20 mouse cellular contexts compared by ENCODE assay signal in genomic region chr3:137942098-137942622, GRCm38 (mm10). TPM values are rescaled to one million over a fixed set of nuclear protein-coding genes. Genes with fewer than 3 reads are reported as not detected.
DNase-seq lines count a peak whose midpoint lies in the region; ATAC-seq and TF ChIP-seq lines count a peak whose summit lies in the region.
"Had no signal": no experiment of that assay in that cellular context is flagged by ENCODE, and none has a peak within 500 bp of the region (broad histone marks: within the 10 kb centered on the region; RNA-seq: fewer than 3 reads in every experiment).

No protein-coding gene starts in this region.

- no peak overlapping the region for H3K9ac ChIP-seq in heart, embryonic 13.5 days
- no peak overlapping the region for H3K9ac ChIP-seq in intestine, postnatal 0 days (ENCODE audit: low read depth, low read length)
- H3K9ac ChIP-seq in intestine, embryonic 16.5 days (ENCODE audit: low read depth, low read length), result no peak overlapping the region
- H3K9ac ChIP-seq in CH12.LX (ENCODE audit: insufficient read depth, low read depth), result no peak overlapping the region
- H3K9ac ChIP-seq in liver, embryonic 15.5 days, result no peak overlapping the region
- no peak overlapping the region for H3K9ac ChIP-seq in midbrain, embryonic 14.5 days (replicated peaks; ENCODE audit: low read length)
- H3K9ac ChIP-seq: embryonic facial prominence, embryonic 13.5 days; forebrain, embryonic 12.5 days; hindbrain, embryonic 15.5 days had no signal

- no peak for TF ChIP-seq CTCF in intestine, postnatal 0 days (IDR thresholded peaks at IDR 0.05; ENCODE audit: low read depth)
- TF ChIP-seq CTCF in CH12.LX (conservative IDR thresholded peaks at IDR 0.05 in 1 of 2, IDR thresholded peaks at IDR 0.05 in 1 of 2; ENCODE audit: low read depth in 2 of 2, low read length in 2 of 2), result no peak

- no peak for ATAC-seq in heart, embryonic 13.5 days (ENCODE audit: extremely low read depth, insufficient number of reproducible peaks, low FRiP score, low TSS enrichment)
- ATAC-seq in intestine, postnatal 0 days, result no peak
- no peak for ATAC-seq in intestine, embryonic 16.5 days
- ATAC-seq in liver, embryonic 15.5 days (ENCODE audit: insufficient read depth), result no peak
- ATAC-seq in midbrain, embryonic 14.5 days (ENCODE audit: low FRiP score, low TSS enrichment), result no peak
- ATAC-seq: forebrain, embryonic 16.5 days had no signal

- H3K36me3 ChIP-seq in heart, embryonic 13.5 days, result peaks cover 25% of the 10 kb centered on the region; the same call in 1 of the 2 replicates
- peaks cover 17% of the 10 kb centered on the region for H3K36me3 ChIP-seq in intestine, postnatal 0 days (ENCODE audit: control insufficient read depth, insufficient read depth)
- no peaks in the 10 kb centered on the region for H3K36me3 ChIP-seq in intestine, embryonic 16.5 days (ENCODE audit: control insufficient read depth, insufficient read depth, low read length)
- H3K36me3 ChIP-seq in CH12.LX (replicated peaks in 1 of 2; ENCODE audit: control insufficient read depth in 1 of 2, insufficient read depth in 1 of 2, low read length in 1 of 2), result peaks cover 51 to 77% of the 10 kb centered on the region in 2 experiments
- peaks cover 30% of the 10 kb centered on the region for H3K36me3 ChIP-seq in liver, embryonic 15.5 days (replicated peaks)
- H3K36me3 ChIP-seq in midbrain, embryonic 14.5 days (ENCODE audit: control insufficient read depth, insufficient read depth, low read length), result no peaks in the 10 kb centered on the region
- H3K36me3 ChIP-seq: embryonic facial prominence, embryonic 13.5 days; forebrain, embryonic 12.5 days; hindbrain, embryonic 15.5 days had no signal

- TF ChIP-seq POLR2A in CH12.LX (IDR thresholded peaks at IDR 0.05; ENCODE audit: low read depth, low read length), result no peak

- in situ Hi-C loops in CH12.LX (cut with MboI; ENCODE audit: low pct_ligation_motif_present, low pct_unique_long_range_greater_than_20kb, low sequenced_read_pairs), result no loop called here

- peak overlapping the region; percentile 91; the same call in 1 of the 2 replicates for H3K27ac ChIP-seq in heart, embryonic 13.5 days (replicated peaks)
- H3K27ac ChIP-seq in intestine, postnatal 0 days (ENCODE audit: low read depth, low read length), result peak overlapping the region; percentile 80; the same call in 1 of the 2 replicates
- H3K27ac ChIP-seq in intestine, embryonic 16.5 days (ENCODE audit: low read length), result no peak overlapping the region
- H3K27ac ChIP-seq in CH12.LX (ENCODE audit: insufficient read depth, low read depth), result peak overlapping the region; percentile 47; the same call in 1 of the 2 replicates
- H3K27ac ChIP-seq in liver, embryonic 15.5 days (replicated peaks), result 0 out of 2 replicates have a peak overlapping the region, but pooled peaks have one; percentile 7
- no peak overlapping the region for H3K27ac ChIP-seq in midbrain, embryonic 14.5 days (replicated peaks; ENCODE audit: low read depth, low read length)
- H3K27ac ChIP-seq: embryonic facial prominence, embryonic 13.5 days; forebrain, embryonic 12.5 days; hindbrain, embryonic 15.5 days had no signal

- H3K27me3 ChIP-seq in heart, embryonic 13.5 days (replicated peaks), result no peaks in the 10 kb centered on the region
- no peaks in the 10 kb centered on the region for H3K27me3 ChIP-seq in intestine, postnatal 0 days (replicated peaks; ENCODE audit: control insufficient read depth, insufficient read depth, low read length)
- no peaks in the 10 kb centered on the region for H3K27me3 ChIP-seq in intestine, embryonic 16.5 days (replicated peaks; ENCODE audit: control insufficient read depth, insufficient read depth, low read length)
- H3K27me3 ChIP-seq in CH12.LX (replicated peaks), result no peaks in the 10 kb centered on the region
- H3K27me3 ChIP-seq in liver, embryonic 15.5 days, result no peaks in the 10 kb centered on the region
- H3K27me3 ChIP-seq in midbrain, embryonic 14.5 days (ENCODE audit: control insufficient read depth, insufficient read depth, low read length), result no peaks in the 10 kb centered on the region
- H3K27me3 ChIP-seq: embryonic facial prominence, embryonic 13.5 days; forebrain, embryonic 12.5 days; hindbrain, embryonic 15.5 days had no signal

- dilution Hi-C loops in CH12.LX (cut with MboI; ENCODE audit: extremely low pct_ligation_motif_present, extremely low pct_unique_long_range_greater_than_20kb, low sequenced_read_pairs), result no loop called here

- TF ChIP-seq RAD21 in CH12.LX (IDR thresholded peaks at IDR 0.05; ENCODE audit: low read depth, low read length), result no peak

- no peak for DNase-seq in heart, adult 9 months (ENCODE audit: low spot score in 2 of 2)
- no peak for DNase-seq in CH12.LX (ENCODE audit: extremely low read depth)
- no peak for DNase-seq in midbrain, embryonic 14.5 days
- DNase-seq in thymus, adult 18-20 months, result no peak
- DNase-seq: adrenal gland, adult 2 months; adrenal gland, postnatal 25 days; cerebellum, adult 18-20 months; cerebellum, adult 9-11 months; cerebellum, postnatal 36 days; gastrocnemius, postnatal 14 days; heart, postnatal 36 days had no signal

- no peak overlapping the region for H3K4me2 ChIP-seq in heart, embryonic 13.5 days
- no peak overlapping the region for H3K4me2 ChIP-seq in intestine, postnatal 0 days (replicated peaks; ENCODE audit: low read depth)
- no peak overlapping the region for H3K4me2 ChIP-seq in intestine, embryonic 16.5 days (ENCODE audit: low read depth, low read length)
- no peak overlapping the region for H3K4me2 ChIP-seq in CH12.LX (ENCODE audit: insufficient read depth, low read depth, poor library complexity, severe bottlenecking)
- peak overlapping the region; percentile 56; the same call in 1 of the 2 replicates for H3K4me2 ChIP-seq in liver, embryonic 15.5 days
- H3K4me2 ChIP-seq in midbrain, embryonic 14.5 days (ENCODE audit: low read length), result no peak overlapping the region
- H3K4me2 ChIP-seq: embryonic facial prominence, embryonic 13.5 days; forebrain, embryonic 12.5 days; heart, embryonic 11.5 days; hindbrain, embryonic 15.5 days had no signal

- peaks cover 36% of the 10 kb centered on the region for H3K4me1 ChIP-seq in heart, embryonic 13.5 days
- H3K4me1 ChIP-seq in intestine, postnatal 0 days (replicated peaks; ENCODE audit: control insufficient read depth, insufficient read depth, low read length), result no peaks in the 10 kb centered on the region
- H3K4me1 ChIP-seq in intestine, embryonic 16.5 days (ENCODE audit: control insufficient read depth, insufficient read depth, low read length), result peaks cover 5% of the 10 kb centered on the region
- peaks cover 10 to 43% of the 10 kb centered on the region in 2 experiments for H3K4me1 ChIP-seq in CH12.LX (ENCODE audit: control insufficient read depth in 1 of 2, insufficient read depth in 2 of 2)
- H3K4me1 ChIP-seq in liver, embryonic 15.5 days (replicated peaks), result peaks cover 63% of the 10 kb centered on the region
- H3K4me1 ChIP-seq in midbrain, embryonic 14.5 days (ENCODE audit: control insufficient read depth, insufficient read depth, low read length), result no peaks in the 10 kb centered on the region
- H3K4me1 ChIP-seq: hindbrain, embryonic 15.5 days had no signal

- peaks cover 6% of the 10 kb centered on the region for H3K79me2 ChIP-seq in CH12.LX (replicated peaks; ENCODE audit: control insufficient read depth, extremely low read depth, insufficient read depth, poor library complexity, severe bottlenecking)

- no peak overlapping the region for H3K4me3 ChIP-seq in heart, embryonic 13.5 days
- no peak overlapping the region for H3K4me3 ChIP-seq in intestine, postnatal 0 days (ENCODE audit: low read depth, low read length)
- H3K4me3 ChIP-seq in intestine, embryonic 16.5 days (ENCODE audit: low read length), result no peak overlapping the region
- H3K4me3 ChIP-seq in CH12.LX (replicated peaks in 1 of 3; ENCODE audit: low read depth in 2 of 3, low read length in 2 of 3, poor library complexity in 1 of 3), result no peak overlapping the region
- H3K4me3 ChIP-seq in liver, embryonic 15.5 days (replicated peaks), result no peak overlapping the region
- H3K4me3 ChIP-seq in midbrain, embryonic 14.5 days (replicated peaks; ENCODE audit: low read depth, low read length), result no peak overlapping the region
- H3K4me3 ChIP-seq: embryonic facial prominence, embryonic 13.5 days; forebrain, embryonic 12.5 days; hindbrain, embryonic 15.5 days had no signal

- H3K9me3 ChIP-seq in heart, embryonic 13.5 days, result no peaks in the 10 kb centered on the region
- no peaks in the 10 kb centered on the region for H3K9me3 ChIP-seq in intestine, postnatal 0 days (ENCODE audit: control insufficient read depth)
- H3K9me3 ChIP-seq in intestine, embryonic 16.5 days (ENCODE audit: control insufficient read depth, low read length), result no peaks in the 10 kb centered on the region
- no peaks in the 10 kb centered on the region for H3K9me3 ChIP-seq in CH12.LX (replicated peaks; ENCODE audit: low read length)
- no peaks in the 10 kb centered on the region for H3K9me3 ChIP-seq in liver, embryonic 15.5 days (replicated peaks)
- H3K9me3 ChIP-seq in midbrain, embryonic 14.5 days (ENCODE audit: control insufficient read depth, low read length), result no peaks in the 10 kb centered on the region
- H3K9me3 ChIP-seq: embryonic facial prominence, embryonic 13.5 days; forebrain, embryonic 12.5 days; hindbrain, embryonic 15.5 days had no signal

- WGBS in heart, embryonic 13.5 days, result 72% methylated on average over 12 of the region's 12 CpGs
- WGBS in intestine, postnatal 0 days, result 73% methylated on average over 12 of the region's 12 CpGs
- 86% methylated on average over 12 of the region's 12 CpGs for WGBS in intestine, embryonic 16.5 days
- WGBS in liver, embryonic 15.5 days (ENCODE audit: insufficient replicate concordance), result 60% methylated on average over 12 of the region's 12 CpGs
- 90% methylated on average over 12 of the region's 12 CpGs for WGBS in midbrain, embryonic 14.5 days

- TF ChIP-seq EP300 in CH12.LX (IDR thresholded peaks at IDR 0.05; ENCODE audit: low read length), result peak; percentile 72

RNA-seq across cellular contexts. Expression of gene Lamtor3, which starts 23.9 kb away (rescaled TPM):
- polyA plus RNA-seq in heart, embryonic 13.5 days (2015; fragmentation: Nextera tagmentation; extraction: Ambion mirVana), result 85.4 and 105 TPM in 2 replicates
- polyA plus RNA-seq in intestine, postnatal 0 days (2015; fragmentation: Nextera tagmentation; extraction: Ambion mirVana), result 156 and 160 TPM in 2 replicates
- 160 and 162 TPM in 2 replicates for polyA plus RNA-seq in intestine, embryonic 16.5 days (2015; fragmentation: Nextera tagmentation; extraction: Ambion mirVana)
- total RNA-seq in CH12.LX (2012; rRNA removed) (146 and 169 TPM in 2 replicates), CH12.LX (2014; rRNA removed) (245 and 260 TPM in 2 replicates)
- 147 and 155 TPM in 2 replicates for polyA plus RNA-seq in CH12.LX (2012; ENCODE audit: insufficient read length, low read depth)
- 52.1 and 53.8 TPM in 2 replicates for polyA plus RNA-seq in liver, embryonic 15.5 days (2015; fragmentation: Nextera tagmentation; extraction: Ambion mirVana)
- polyA plus RNA-seq in midbrain, embryonic 14.5 days (2014; fragmentation: Nextera tagmentation; extraction: Ambion mirVana), result 130 and 139 TPM in 2 replicates

RNA-seq across cellular contexts. Expression of gene Dapp1, which starts 39.2 kb away (rescaled TPM):
- polyA plus RNA-seq in heart, embryonic 13.5 days (2015; fragmentation: Nextera tagmentation; extraction: Ambion mirVana), result 13.0 and 14.5 TPM in 2 replicates
- 70.6 and 71.2 TPM in 2 replicates for polyA plus RNA-seq in intestine, postnatal 0 days (2015; fragmentation: Nextera tagmentation; extraction: Ambion mirVana)
- polyA plus RNA-seq in intestine, embryonic 16.5 days (2015; fragmentation: Nextera tagmentation; extraction: Ambion mirVana), result 35.8 and 41.6 TPM in 2 replicates
- total RNA-seq in CH12.LX (2012; rRNA removed) (55.5 and 63.6 TPM in 2 replicates), CH12.LX (2014; rRNA removed) (53.5 and 66.4 TPM in 2 replicates)
- polyA plus RNA-seq in CH12.LX (2012; ENCODE audit: insufficient read length, low read depth), result 62.8 and 81.7 TPM in 2 replicates
- polyA plus RNA-seq in liver, embryonic 15.5 days (2015; fragmentation: Nextera tagmentation; extraction: Ambion mirVana), result 10.5 and 12.0 TPM in 2 replicates
- 1.0 and 1.2 TPM in 2 replicates for polyA plus RNA-seq in midbrain, embryonic 14.5 days (2014; fragmentation: Nextera tagmentation; extraction: Ambion mirVana)

Comparison
In these comparisons a context has a peak if more than half of its experiments do, and no peak if none do; other contexts are left out.
1. H3K27ac ChIP-seq: peak in heart, embryonic 13.5 days (single experiment), intestine, postnatal 0 days (single experiment), CH12.LX (single experiment) and liver, embryonic 15.5 days (single experiment); none in intestine, embryonic 16.5 days (single experiment) and midbrain, embryonic 14.5 days (single experiment).